Mouse (Mus musculus) liver, postnatal 0 days (tissue): ENCODE data around the gene Mnat1.

Source experiments
- CTCF ChIP-seq: sonication (generic); IDR thresholded peaks from 2 replicates; pipeline ENCODE4 v1.5.1; 2016; ENCODE audit warnings: antibody characterized with exemption, low read depth
- EP300 ChIP-seq: IDR thresholded peaks from 2 replicates; pipeline ENCODE4 v1.6.1; 2016; ENCODE audit warnings: antibody characterized with exemption, low read depth, mild to moderate bottlenecking

GRCm38 (mm10) chr12:73207008-73207407 is 83.5 kb downstream of the Mnat1 start:
- TF ChIP-seq CTCF (no peak), EP300 (no peak)
